Mouse (Mus musculus) intestine, postnatal 0 days (tissue): Measurements from ENCODE around the gene Pink1. TPM values are rescaled to one million over a fixed set of nuclear protein-coding genes. Genes with fewer than 3 reads are reported as not detected.

ENCODE experiments used
- ATAC-seq: fragments of 200-750 bp; cut with Nextera tagmentation; 2 replicates; pipeline ENCODE4 v1.8.0; 2017; ENCODE audit warnings: mild to moderate bottlenecking, moderate TSS enrichment, moderate library complexity
- H3K27ac ChIP-seq: fragments of 300-500 bp; sonication (generic); 2 replicates; pipeline ENCODE4 v1.5.1; 2014; ENCODE audit warnings: mild to moderate bottlenecking, low read depth, low read length, moderate library complexity
- H3K27me3 ChIP-seq: fragments of 300-500 bp; sonication (generic); replicated peaks from 2 replicates; pipeline ENCODE4 v1.6.1; 2014; ENCODE audit warnings: low read length, mixed read lengths; ENCODE audit not compliant: control insufficient read depth, insufficient read depth
- H3K36me3 ChIP-seq: fragments of 300-500 bp; sonication (generic); 2 replicates; pipeline ENCODE4 v1.6.1; 2014; ENCODE audit warnings: mild to moderate bottlenecking, moderate library complexity; ENCODE audit not compliant: control insufficient read depth, insufficient read depth
- H3K4me1 ChIP-seq: fragments of 300-500 bp; sonication (generic); replicated peaks from 2 replicates; pipeline ENCODE4 v1.6.1; 2014; ENCODE audit warnings: antibody characterized with exemption, low read length, mixed read lengths; ENCODE audit not compliant: control insufficient read depth, insufficient read depth
- H3K4me2 ChIP-seq: fragments of 300-500 bp; sonication (generic); replicated peaks from 2 replicates; pipeline ENCODE4 v1.6.1; 2014; ENCODE audit warnings: low read depth, mild to moderate bottlenecking, moderate library complexity
- H3K4me3 ChIP-seq: fragments of 300-500 bp; sonication (generic); 2 replicates; pipeline ENCODE4 v1.5.1; 2014; ENCODE audit warnings: low read depth, low read length
- H3K9ac ChIP-seq: fragments of 300-500 bp; sonication (generic); 2 replicates; pipeline ENCODE4 v1.6.1; 2014; ENCODE audit warnings: mild to moderate bottlenecking, low read depth, low read length
- H3K9me3 ChIP-seq: fragments of 300-500 bp; sonication (generic); 2 replicates; pipeline ENCODE4 v1.6.1; 2016; ENCODE audit warnings: mixed run types; ENCODE audit not compliant: control insufficient read depth
- CTCF ChIP-seq: sonication (generic); IDR thresholded peaks from 2 replicates; pipeline ENCODE4 v1.5.1; 2016; ENCODE audit warnings: low read depth, mild to moderate bottlenecking, control low read depth, antibody characterized with exemption, moderate library complexity
- WGBS: fragments of 180-500 bp; shearing (Covaris S2); extraction: QIAGEN DNeasy Blood & Tissue Kit; methylation state at CpG from one replicate; pipeline ENCODE4 v1.1.7; 2014; 5-methylcytosine and 5-hydroxymethylcytosine counted together
- polyA plus RNA-seq: library from polyadenylated mRNA; unstranded; fragments of >200 nt; fragmentation: Nextera tagmentation; extraction: Ambion mirVana; gene quantifications from 2 replicates; pipeline ENCODE4 v1.2.1, GENCODE M21; 2015

The Pink1 gene
- polyA plus RNA-seq, 1 experiment from 2014 or later: 65.8 TPM

GRCm38 (mm10) chr4:138313795-138314194 lies 12.3 kb downstream of the Pink1 start:
- Histone ChIP-seq H3K4me3 (no peak overlapping the region), H3K9me3 (no peaks in the 10 kb centered on the region), H3K36me3 (peaks cover 81% of the 10 kb centered on the region), H3K4me1 (no peaks in the 10 kb centered on the region), H3K9ac (no peak overlapping the region), H3K27me3 (no peaks in the 10 kb centered on the region), H3K4me2 (no peak overlapping the region), H3K27ac (no peak overlapping the region)
- no peak for ATAC-seq
- 87% methylated on average over 4 of the region's 4 CpGs for WGBS
- TF ChIP-seq CTCF: no peak

DNA sequence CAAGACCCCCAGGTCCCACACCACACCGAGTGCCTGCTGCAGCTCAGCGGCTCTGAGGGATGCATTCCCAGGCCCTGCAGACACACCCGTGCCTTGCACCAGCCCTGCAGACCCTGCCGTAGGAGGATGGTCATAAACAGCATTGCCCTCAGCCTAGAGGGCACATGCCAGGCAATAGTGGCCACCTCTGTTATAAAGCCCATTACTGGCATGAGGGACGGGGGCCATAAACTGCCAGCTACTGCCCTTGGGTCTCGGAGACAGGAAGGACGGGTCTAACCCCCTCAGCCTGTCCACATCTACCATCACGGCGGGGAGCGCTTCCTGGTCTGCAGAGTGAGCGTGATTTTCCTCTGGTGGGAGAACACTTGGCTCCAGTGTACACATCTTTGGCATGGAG lies 13.1 kb downstream of the Pink1 start:
- 91% methylated on average over 11 of the region's 11 CpGs for WGBS
- Histone ChIP-seq H3K27ac (no peak overlapping the region), H3K4me2 (no peak overlapping the region), H3K4me1 (no peaks in the 10 kb centered on the region), H3K9me3 (no peaks in the 10 kb centered on the region), H3K36me3 (peaks cover 86% of the 10 kb centered on the region), H3K9ac (no peak overlapping the region), H3K27me3 (no peaks in the 10 kb centered on the region), H3K4me3 (no peak overlapping the region)
- no peak for TF ChIP-seq CTCF
- ATAC-seq: no peak

DNA sequence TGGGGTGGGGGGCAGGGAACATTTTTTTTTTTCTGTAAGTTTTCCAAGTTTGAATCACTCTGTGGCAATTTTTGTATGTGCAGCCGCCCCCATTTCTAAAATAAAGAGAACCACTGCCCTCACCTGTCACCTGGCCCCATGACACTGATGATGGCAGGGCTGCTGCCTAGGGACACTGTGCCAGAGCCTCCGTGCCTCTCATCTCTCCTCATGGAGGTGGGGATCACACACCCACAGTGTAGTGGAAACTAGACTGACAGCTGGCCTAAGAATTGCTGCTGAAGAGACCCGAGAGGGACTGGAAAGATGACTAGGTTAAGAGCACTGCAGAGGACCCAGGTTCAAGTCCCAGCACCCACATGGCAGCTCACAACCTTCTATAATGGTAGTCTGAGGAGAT lies 14.0 kb downstream of the Pink1 start:
- no peaks in the 10 kb centered on the region for H3K4me1 ChIP-seq
- no peak overlapping the region for H3K9ac ChIP-seq
- H3K9me3 ChIP-seq: no peaks in the 10 kb centered on the region
- H3K36me3 ChIP-seq: peaks cover 86% of the 10 kb centered on the region
- TF ChIP-seq CTCF: no peak
- 92% methylated on average over 3 of the region's 3 CpGs for WGBS
- H3K4me3 ChIP-seq: no peak overlapping the region
- H3K27ac ChIP-seq: no peak overlapping the region
- no peak for ATAC-seq
- no peaks in the 10 kb centered on the region for H3K27me3 ChIP-seq
- no peak overlapping the region for H3K4me2 ChIP-seq

DNA sequence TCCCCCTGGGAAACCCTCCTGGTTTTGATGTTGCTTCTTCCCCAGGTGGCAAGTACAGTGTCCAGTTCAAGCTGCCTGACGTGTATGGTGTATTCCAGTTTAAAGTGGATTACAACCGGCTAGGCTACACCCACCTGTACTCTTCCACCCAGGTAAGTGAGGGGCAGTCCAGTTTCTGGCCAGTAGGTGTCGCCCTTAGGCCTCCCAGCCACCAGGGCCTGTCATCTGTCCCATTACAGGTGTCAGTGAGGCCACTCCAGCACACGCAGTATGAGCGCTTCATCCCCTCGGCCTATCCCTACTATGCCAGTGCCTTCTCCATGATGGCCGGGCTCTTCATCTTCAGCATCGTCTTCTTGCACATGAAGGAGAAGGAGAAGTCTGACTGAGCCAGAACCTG lies 14.5 kb downstream of the Pink1 start:
- H3K4me2 ChIP-seq: no peak overlapping the region
- TF ChIP-seq CTCF: peak; percentile 92
- H3K27ac ChIP-seq: peak overlapping the region; percentile 21; the same call in 1 of the 2 replicates
- H3K36me3 ChIP-seq: peaks cover 83% of the 10 kb centered on the region
- H3K27me3 ChIP-seq: no peaks in the 10 kb centered on the region
- peak; percentile 67 for ATAC-seq
- 49% methylated on average over 8 of the region's 8 CpGs for WGBS
- no peaks in the 10 kb centered on the region for H3K4me1 ChIP-seq
- H3K4me3 ChIP-seq: no peak overlapping the region
- no peak overlapping the region for H3K9ac ChIP-seq
- no peaks in the 10 kb centered on the region for H3K9me3 ChIP-seq

DNA sequence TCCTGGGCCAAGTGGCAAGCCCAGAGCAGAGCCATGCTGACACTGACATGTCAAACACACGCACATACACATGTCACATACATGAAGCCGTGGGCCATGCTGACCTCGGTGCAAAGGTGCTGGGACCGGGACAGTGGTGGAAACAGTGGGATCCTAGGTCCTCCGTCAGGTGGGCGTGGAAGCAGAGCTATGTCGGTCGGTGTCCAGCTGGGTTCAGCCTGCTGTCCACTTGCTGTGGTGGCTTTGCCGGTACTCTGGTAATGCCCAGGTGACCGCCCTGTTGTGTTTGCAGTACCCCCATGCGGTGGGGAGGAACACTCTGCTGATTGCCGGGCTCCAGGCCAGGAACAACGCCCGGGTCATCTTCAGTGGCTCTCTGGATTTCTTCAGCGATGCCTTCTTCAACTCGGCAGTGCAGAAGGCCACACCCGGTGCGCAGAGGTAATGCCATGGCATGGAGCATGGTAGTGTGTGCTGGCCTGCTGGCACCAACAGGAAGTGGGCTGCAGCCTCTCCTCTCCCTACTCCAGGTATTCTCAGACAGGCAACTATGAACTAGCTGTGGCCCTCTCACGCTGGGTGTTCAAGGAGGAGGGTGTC lies 15.7 kb downstream of the Pink1 start:
- peak overlapping the region; percentile 35; the same call in 1 of the 2 replicates for H3K27ac ChIP-seq
- no peak overlapping the region for H3K4me2 ChIP-seq
- no peak overlapping the region for H3K9ac ChIP-seq
- no peak overlapping the region for H3K4me3 ChIP-seq
- TF ChIP-seq CTCF: no peak
- 89% methylated on average over 19 of the region's 19 CpGs for WGBS
- peaks cover 4% of the 10 kb centered on the region; the same call in 1 of the 2 replicates for H3K4me1 ChIP-seq
- H3K27me3 ChIP-seq: no peaks in the 10 kb centered on the region
- H3K9me3 ChIP-seq: no peaks in the 10 kb centered on the region
- no peak for ATAC-seq
- peaks cover 74% of the 10 kb centered on the region for H3K36me3 ChIP-seq

DNA sequence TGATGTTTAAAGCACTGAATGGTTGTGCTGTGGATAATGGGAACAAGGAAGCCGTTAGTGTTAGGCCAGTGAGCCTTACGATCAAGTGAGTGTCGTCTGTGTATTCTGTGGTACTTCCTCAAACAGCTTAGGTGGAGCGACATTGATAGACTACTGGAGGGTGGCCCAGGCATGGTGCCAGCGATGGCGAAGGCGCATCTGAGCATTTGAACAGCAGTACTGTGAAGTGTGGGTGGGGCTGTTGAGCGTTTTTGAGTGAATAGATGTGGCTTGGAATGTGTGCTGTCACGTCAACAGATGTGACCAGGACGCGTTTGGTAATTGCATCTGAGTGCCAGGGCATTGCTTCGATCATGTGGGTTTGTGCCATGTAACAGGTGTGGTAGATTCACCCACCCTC lies 18.4 kb downstream of the Pink1 start:
- Histone ChIP-seq H3K9me3 (no peaks in the 10 kb centered on the region), H3K4me1 (peaks cover 4% of the 10 kb centered on the region; the same call in 1 of the 2 replicates), H3K4me3 (no peak overlapping the region), H3K27me3 (no peaks in the 10 kb centered on the region), H3K4me2 (no peak overlapping the region), H3K36me3 (peaks cover 50% of the 10 kb centered on the region), H3K27ac (no peak overlapping the region), H3K9ac (no peak overlapping the region)
- TF ChIP-seq CTCF: no peak
- WGBS: 86% methylated on average over 12 of the region's 12 CpGs
- ATAC-seq: no peak

DNA sequence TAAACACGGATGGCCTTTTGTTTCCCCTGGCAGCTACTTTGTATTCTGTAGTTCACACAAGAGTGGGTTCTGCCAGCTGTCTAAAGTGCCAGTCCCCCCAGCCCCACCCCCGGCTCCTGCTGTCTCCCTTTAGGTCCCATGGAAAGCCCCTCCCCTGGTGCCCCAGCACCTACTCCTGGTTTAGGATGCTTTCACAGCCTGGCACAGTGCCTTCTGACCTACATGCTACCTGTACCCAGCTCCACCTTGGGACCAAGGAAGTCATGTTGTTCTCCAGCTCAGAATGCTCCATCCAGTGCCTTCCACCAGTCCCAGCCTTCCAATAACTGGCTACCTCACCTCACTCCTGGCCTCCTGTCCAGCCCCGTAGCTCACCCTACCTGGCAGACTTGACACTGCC lies 19.1 kb downstream of the Pink1 start:
- no peak overlapping the region for H3K4me3 ChIP-seq
- H3K27ac ChIP-seq: no peak overlapping the region
- ATAC-seq: no peak
- no peaks in the 10 kb centered on the region for H3K27me3 ChIP-seq
- H3K4me1 ChIP-seq: peaks cover 4% of the 10 kb centered on the region; the same call in 1 of the 2 replicates
- no peak overlapping the region for H3K4me2 ChIP-seq
- WGBS: 76% methylated on average over 3 of the region's 3 CpGs
- peaks cover 44% of the 10 kb centered on the region for H3K36me3 ChIP-seq
- no peak for TF ChIP-seq CTCF
- no peak overlapping the region for H3K9ac ChIP-seq
- no peaks in the 10 kb centered on the region for H3K9me3 ChIP-seq
